Mouse (Mus musculus): ENCODE results near the gene Tgm2.

DNA sequence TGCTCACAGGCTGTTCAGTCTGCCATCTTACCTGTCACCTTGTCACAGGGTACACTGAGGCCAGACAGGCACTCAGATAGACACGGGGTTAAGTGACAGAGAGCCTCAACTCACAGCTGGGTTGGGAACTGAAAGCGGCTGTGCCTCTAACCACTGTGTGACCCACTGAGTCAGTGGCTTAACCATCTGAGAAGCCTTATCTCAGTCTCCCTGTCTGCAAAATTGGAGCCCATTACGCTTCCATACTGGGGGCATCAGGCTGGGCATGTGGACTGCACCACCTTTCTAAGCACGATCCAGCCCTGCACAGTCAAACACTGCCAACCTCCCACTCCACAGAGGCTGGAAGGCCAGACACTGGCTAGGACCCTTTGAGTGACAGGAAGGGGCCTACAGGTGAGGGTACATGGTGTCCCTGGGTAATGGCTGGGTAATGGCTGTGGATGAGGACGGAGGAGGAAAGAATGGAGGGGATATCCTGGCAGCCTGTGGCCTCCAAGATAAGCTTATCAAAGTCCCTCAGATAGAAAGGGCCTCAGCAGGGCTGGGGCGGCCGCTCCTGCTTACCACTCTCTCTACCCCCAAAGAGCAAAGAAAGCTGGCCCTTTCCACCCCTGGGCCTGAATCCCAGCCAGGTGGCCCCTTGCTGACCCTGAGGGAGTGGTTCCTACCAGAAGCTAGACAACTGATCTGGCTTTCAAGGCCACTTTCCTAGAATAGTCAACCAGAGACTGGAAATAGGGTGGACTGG is 4.4 kb downstream of the Tgm2 start:
- TF ChIP-seq CTCF (IDR thresholded peaks at IDR 0.05; ENCODE audit: low read depth): no peak
- no peak for TF ChIP-seq EP300 (optimal IDR thresholded peaks at IDR 0.05)
